Mouse (Mus musculus) testis, adult 2 months (tissue): ENCODE results near the gene Atic.

Source experiments
- CTCF ChIP-seq: fragments of 200-500 bp; IDR thresholded peaks from 2 replicates; pipeline ENCODE4 v1.5.1; 2012; ENCODE audit warnings: low read depth, mild to moderate bottlenecking, inconsistent platforms, low read length, moderate library complexity; ENCODE audit not compliant: control insufficient read depth, insufficient read depth, insufficient replicate concordance
- POLR2A ChIP-seq: fragments of 200-500 bp; IDR thresholded peaks from 2 replicates; pipeline ENCODE4 v1.6.1; 2012; ENCODE audit warnings: low read depth, mild to moderate bottlenecking, inconsistent platforms, low read length, moderate library complexity; ENCODE audit not compliant: control insufficient read depth

- TF ChIP-seq CTCF (no peak), POLR2A (no peak)
Measured at GRCm38 (mm10) chr1:71614545-71615246, 57.7 kb downstream of the Atic start.
